Mouse (Mus musculus): ENCODE results near the gene Ppp1r12c. TPM values are rescaled to one million over a fixed set of nuclear protein-coding genes. Genes with fewer than 3 reads are reported as not detected.

Ppp1r12c gene
- polyA plus RNA-seq, 1 experiment from 2014 or later, result 32.7 TPM

DNA sequence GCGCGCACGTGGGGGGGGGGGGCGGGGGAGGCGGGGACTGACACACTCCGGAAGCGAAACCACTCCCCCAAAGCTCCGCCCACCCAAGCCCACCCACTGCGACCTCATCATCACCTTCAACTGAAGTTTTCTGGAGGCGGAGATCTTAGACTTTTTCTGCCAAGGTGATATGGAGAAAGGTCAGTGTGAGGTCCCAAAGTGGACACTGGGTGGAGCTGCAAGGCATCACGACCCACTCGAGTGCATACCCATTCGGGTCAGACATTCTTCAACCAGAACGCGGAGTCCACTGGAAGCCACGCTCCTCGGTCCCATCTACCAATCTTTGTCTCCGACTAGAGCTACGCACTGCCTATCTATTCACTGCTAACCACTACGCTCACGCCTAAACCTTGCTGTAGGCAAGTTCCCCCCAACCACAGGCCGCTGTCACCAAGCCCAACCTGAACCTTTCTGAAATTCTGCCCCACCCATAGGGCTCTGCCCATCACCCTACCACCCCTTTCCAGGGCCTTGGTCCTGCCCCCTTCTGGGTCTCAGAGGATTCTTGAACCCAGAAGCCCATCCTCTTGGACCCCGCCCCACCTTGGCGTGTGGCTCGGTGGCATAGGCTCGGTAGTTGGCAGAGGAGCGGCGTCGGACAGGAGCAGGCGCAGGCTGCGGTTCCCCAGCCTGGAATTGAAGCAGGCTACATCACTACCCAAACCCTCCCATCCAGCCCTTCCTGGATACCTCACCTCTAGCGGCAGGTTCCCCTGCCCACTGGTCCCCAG, 19.9 kb upstream of the Ppp1r12c start:
- H3K36me3 ChIP-seq (ENCODE audit: control insufficient read depth, insufficient read depth, low read length), result no peaks in the 10 kb centered on the region
- H3K4me3 ChIP-seq (ENCODE audit: low read depth, low read length), result peak overlapping the region; percentile 17
- H3K27ac ChIP-seq (ENCODE audit: low read depth, low read length), result no peak overlapping the region
- ATAC-seq (ENCODE audit: low FRiP score) (no peak), DNase-seq (ENCODE audit: low spot score, missing footprints) (peak; percentile 84)
- H3K9ac ChIP-seq (ENCODE audit: low read length), result no peak overlapping the region
- peaks cover 6% of the 10 kb centered on the region; the same call in 1 of the 2 replicates for H3K27me3 ChIP-seq (ENCODE audit: control insufficient read depth, insufficient read depth, low read length)
- H3K4me1 ChIP-seq (ENCODE audit: control insufficient read depth, insufficient read depth, low read length), result peaks cover 4% of the 10 kb centered on the region
- WGBS, result 32% methylated on average over 32 of the region's 32 CpGs
- H3K9me3 ChIP-seq (ENCODE audit: control insufficient read depth, low read length), result no peaks in the 10 kb centered on the region
- H3K4me2 ChIP-seq, result peak overlapping the region; percentile 39

GRCm38 (mm10) chr7:4518487-4518886, 17.0 kb upstream of the Ppp1r12c start:
- no peak for DNase-seq (ENCODE audit: low spot score, missing footprints)
- Histone ChIP-seq H3K9me3 (ENCODE audit: control insufficient read depth, low read length) (no peaks in the 10 kb centered on the region), H3K9ac (ENCODE audit: low read length) (no peak overlapping the region), H3K4me2 (no peak overlapping the region), H3K4me3 (ENCODE audit: low read depth, low read length) (no peak overlapping the region), H3K27me3 (ENCODE audit: control insufficient read depth, insufficient read depth, low read length) (peaks cover 6% of the 10 kb centered on the region; the same call in 1 of the 2 replicates), H3K36me3 (ENCODE audit: control insufficient read depth, insufficient read depth, low read length) (no peaks in the 10 kb centered on the region), H3K4me1 (ENCODE audit: control insufficient read depth, insufficient read depth, low read length) (peaks cover 17% of the 10 kb centered on the region), H3K27ac (ENCODE audit: low read depth, low read length) (no peak overlapping the region)
- WGBS, result 68% methylated on average over 1 of the region's 1 CpGs
- ATAC-seq (ENCODE audit: low FRiP score), result no peak

- no peak within 1 kb of the TSS for H3K4me3 ChIP-seq (ENCODE audit: low read depth, low read length)
- peak; percentile 59 for ATAC-seq (ENCODE audit: low FRiP score)
- H3K9me3 ChIP-seq (ENCODE audit: control insufficient read depth, low read length), result no peaks in the 10 kb centered on the region
- no peak within 1 kb of the TSS for H3K27ac ChIP-seq (ENCODE audit: low read depth, low read length)
- 19% methylated on average over 3 of the region's 4 CpGs for WGBS
- H3K36me3 ChIP-seq (ENCODE audit: control insufficient read depth, insufficient read depth, low read length), result no peaks in the 10 kb centered on the region
- H3K4me1 ChIP-seq (ENCODE audit: control insufficient read depth, insufficient read depth, low read length), result peaks cover 17% of the 10 kb centered on the region
- no peak within 1 kb of the TSS for H3K9ac ChIP-seq (ENCODE audit: low read length)
- peaks cover 6% of the 10 kb centered on the region; the same call in 1 of the 2 replicates for H3K27me3 ChIP-seq (ENCODE audit: control insufficient read depth, insufficient read depth, low read length)
- H3K4me2 ChIP-seq, result no peak within 1 kb of the TSS
- no peak for DNase-seq (ENCODE audit: low spot score, missing footprints)
These were observed 15.0 kb upstream of the Ppp1r12c start, which contains the start of gene Tnnt1 for GRCm38 (mm10) chr7:4516332-4517050. Tnnt1 (minus strand) TSS chr7:4516382.

DNA sequence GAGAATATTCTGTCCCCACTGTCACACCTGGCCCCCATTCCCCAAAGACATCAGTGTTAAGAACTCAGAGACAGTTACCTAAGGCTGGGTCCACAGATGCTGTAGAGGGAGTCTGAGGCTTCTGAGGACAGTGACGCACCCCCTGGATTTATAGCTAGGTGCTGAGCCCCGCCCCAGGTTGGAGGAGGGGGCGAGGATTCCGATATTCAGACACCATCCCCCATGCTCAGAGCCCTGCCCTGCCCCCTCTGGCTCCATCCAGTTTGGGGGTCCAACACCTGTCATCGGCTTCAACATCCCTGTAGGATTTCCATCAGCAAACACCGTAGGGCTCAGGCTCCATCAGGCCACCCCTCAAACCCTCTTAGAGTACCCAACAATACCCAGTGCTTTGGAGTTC, 14.4 kb upstream of the Ppp1r12c start:
- no peak for DNase-seq (ENCODE audit: low spot score, missing footprints)
- Histone ChIP-seq H3K4me2 (no peak overlapping the region), H3K9ac (ENCODE audit: low read length) (no peak overlapping the region), H3K36me3 (ENCODE audit: control insufficient read depth, insufficient read depth, low read length) (no peaks in the 10 kb centered on the region), H3K27ac (ENCODE audit: low read depth, low read length) (no peak overlapping the region), H3K4me3 (ENCODE audit: low read depth, low read length) (no peak overlapping the region), H3K9me3 (ENCODE audit: control insufficient read depth, low read length) (no peaks in the 10 kb centered on the region), H3K4me1 (ENCODE audit: control insufficient read depth, insufficient read depth, low read length) (peaks cover 15% of the 10 kb centered on the region), H3K27me3 (ENCODE audit: control insufficient read depth, insufficient read depth, low read length) (peaks cover 6% of the 10 kb centered on the region; the same call in 1 of the 2 replicates)
- WGBS, result 69% methylated on average over 6 of the region's 6 CpGs
- ATAC-seq (ENCODE audit: low FRiP score), result peak; percentile 20

GRCm38 (mm10) chr7:4513829-4514712, 12.6 kb upstream of the Ppp1r12c start:
- Histone ChIP-seq H3K9me3 (ENCODE audit: control insufficient read depth, low read length) (no peaks in the 10 kb centered on the region), H3K9ac (ENCODE audit: low read length) (no peak overlapping the region), H3K4me2 (no peak overlapping the region), H3K36me3 (ENCODE audit: control insufficient read depth, insufficient read depth, low read length) (no peaks in the 10 kb centered on the region), H3K4me1 (ENCODE audit: control insufficient read depth, insufficient read depth, low read length) (peaks cover 14% of the 10 kb centered on the region), H3K27ac (ENCODE audit: low read depth, low read length) (no peak overlapping the region), H3K4me3 (ENCODE audit: low read depth, low read length) (no peak overlapping the region), H3K27me3 (ENCODE audit: control insufficient read depth, insufficient read depth, low read length) (no peaks in the 10 kb centered on the region)
- DNase-seq (ENCODE audit: low spot score, missing footprints), result no peak
- no peak for ATAC-seq (ENCODE audit: low FRiP score)
- WGBS, result 54% methylated on average over 6 of the region's 6 CpGs

- WGBS, result 29% methylated on average over 13 of the region's 13 CpGs
- ATAC-seq (ENCODE audit: low FRiP score) (no peak), DNase-seq (ENCODE audit: low spot score, missing footprints) (peak; percentile 94)
- Histone ChIP-seq H3K9ac (ENCODE audit: low read length) (no peak overlapping the region), H3K4me1 (ENCODE audit: control insufficient read depth, insufficient read depth, low read length) (peaks cover 14% of the 10 kb centered on the region), H3K4me2 (no peak overlapping the region), H3K9me3 (ENCODE audit: control insufficient read depth, low read length) (no peaks in the 10 kb centered on the region), H3K27ac (ENCODE audit: low read depth, low read length) (no peak overlapping the region), H3K4me3 (ENCODE audit: low read depth, low read length) (no peak overlapping the region), H3K36me3 (ENCODE audit: control insufficient read depth, insufficient read depth, low read length) (no peaks in the 10 kb centered on the region), H3K27me3 (ENCODE audit: control insufficient read depth, insufficient read depth, low read length) (no peaks in the 10 kb centered on the region)
These were observed 11.8 kb upstream of the Ppp1r12c start for GRCm38 (mm10) chr7:4513236-4513635.

GRCm38 (mm10) chr7:4511489-4512224, 10.2 kb upstream of the Ppp1r12c start:
- ATAC-seq (ENCODE audit: low FRiP score), result no peak
- Histone ChIP-seq H3K27me3 (ENCODE audit: control insufficient read depth, insufficient read depth, low read length) (no peaks in the 10 kb centered on the region), H3K27ac (ENCODE audit: low read depth, low read length) (no peak overlapping the region), H3K4me3 (ENCODE audit: low read depth, low read length) (no peak overlapping the region), H3K9me3 (ENCODE audit: control insufficient read depth, low read length) (no peaks in the 10 kb centered on the region), H3K9ac (ENCODE audit: low read length) (no peak overlapping the region), H3K4me1 (ENCODE audit: control insufficient read depth, insufficient read depth, low read length) (peaks cover 14% of the 10 kb centered on the region), H3K36me3 (ENCODE audit: control insufficient read depth, insufficient read depth, low read length) (no peaks in the 10 kb centered on the region), H3K4me2 (no peak overlapping the region)
- DNase-seq (ENCODE audit: low spot score, missing footprints), result no peak
- 82% methylated on average over 8 of the region's 8 CpGs for WGBS

DNA sequence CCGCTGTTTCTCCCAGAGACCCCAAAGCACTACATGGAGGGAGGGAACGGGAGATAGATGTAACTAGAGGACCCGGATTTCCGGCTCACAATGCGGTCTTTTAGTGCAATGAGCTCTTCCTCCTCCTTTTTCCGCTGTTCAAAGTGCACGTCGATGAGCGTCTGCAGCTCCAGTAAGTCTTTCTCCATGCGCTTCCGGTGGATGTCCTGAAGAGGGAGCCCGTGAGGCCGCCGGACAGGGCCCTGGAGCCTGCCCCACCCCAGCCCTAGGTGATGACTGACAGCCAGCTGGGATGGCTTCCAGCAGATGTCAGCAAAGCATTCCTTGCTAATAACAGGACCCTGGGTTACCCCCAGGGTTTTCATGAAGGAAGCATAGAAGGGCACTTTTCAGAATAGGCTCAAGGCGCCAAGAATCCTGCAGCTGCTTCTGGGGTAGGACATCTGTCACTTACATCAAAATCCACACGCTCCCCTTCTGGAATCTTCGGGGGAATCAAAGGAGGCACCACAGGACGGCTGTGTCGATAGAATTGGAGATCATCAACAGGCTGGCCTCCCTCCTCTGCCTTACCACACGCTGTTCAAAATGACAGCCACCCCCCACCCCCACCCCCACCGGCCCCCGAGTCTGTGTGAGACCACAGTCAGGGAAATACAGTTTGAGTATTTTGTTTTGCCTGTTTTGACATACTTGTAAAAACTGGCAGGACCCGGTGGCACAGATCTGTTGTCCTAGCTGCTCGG, 8.6 kb upstream of the Ppp1r12c start:
- ATAC-seq (ENCODE audit: low FRiP score) (peak; percentile 80), DNase-seq (ENCODE audit: low spot score, missing footprints) (peak; percentile 95)
- Histone ChIP-seq H3K4me1 (ENCODE audit: control insufficient read depth, insufficient read depth, low read length) (peaks cover 4% of the 10 kb centered on the region), H3K9ac (ENCODE audit: low read length) (no peak overlapping the region), H3K27me3 (ENCODE audit: control insufficient read depth, insufficient read depth, low read length) (no peaks in the 10 kb centered on the region), H3K36me3 (ENCODE audit: control insufficient read depth, insufficient read depth, low read length) (no peaks in the 10 kb centered on the region), H3K4me3 (ENCODE audit: low read depth, low read length) (no peak overlapping the region), H3K27ac (ENCODE audit: low read depth, low read length) (no peak overlapping the region), H3K9me3 (ENCODE audit: control insufficient read depth, low read length) (no peaks in the 10 kb centered on the region), H3K4me2 (no peak overlapping the region)
- 20% methylated on average over 24 of the region's 24 CpGs for WGBS
